Mouse (Mus musculus): ENCODE data around the gene Pum2. TPM values are rescaled to one million over a fixed set of nuclear protein-coding genes. Genes with fewer than 3 reads are reported as not detected.
A peak's percentile ranks its signal among the peaks of the same experiment; 100 is the strongest.

Gene Pum2
- polyA plus RNA-seq, 1 experiment from 2014 or later: 22.7 TPM

GRCm38 (mm10) chr12:8772451-8773143 is 98.7 kb downstream of the Pum2 start:
- Histone ChIP-seq H3K9me3 (ENCODE audit: control insufficient read depth) (no peaks in the 10 kb centered on the region), H3K36me3 (ENCODE audit: control insufficient read depth, insufficient read depth) (no peaks in the 10 kb centered on the region), H3K4me2 (replicated peaks; ENCODE audit: low read depth) (peak overlapping the region; percentile 99), H3K4me1 (replicated peaks; ENCODE audit: control insufficient read depth, insufficient read depth, low read length) (0 out of 2 replicates have a peak, but pooled peaks cover 10% of the 10 kb centered on the region), H3K27ac (ENCODE audit: low read depth, low read length) (peak overlapping the region; percentile 85), H3K27me3 (replicated peaks; ENCODE audit: control insufficient read depth, insufficient read depth, low read length) (no peaks in the 10 kb centered on the region), H3K4me3 (ENCODE audit: low read depth, low read length) (peak overlapping the region; percentile 89), H3K9ac (ENCODE audit: low read depth, low read length) (peak overlapping the region; percentile 72)
- peak; percentile 57 for TF ChIP-seq CTCF (IDR thresholded peaks at IDR 0.05; ENCODE audit: low read depth)
- under 1% methylated on average over 46 of the region's 55 CpGs for WGBS
- peak; percentile 17; the same call in 1 of the 2 replicates for ATAC-seq

GRCm38 (mm10) chr12:8773336-8773735 is 99.4 kb downstream of the Pum2 start:
- Histone ChIP-seq H3K36me3 (ENCODE audit: control insufficient read depth, insufficient read depth) (no peaks in the 10 kb centered on the region), H3K27ac (ENCODE audit: low read depth, low read length) (no peak overlapping the region), H3K9me3 (ENCODE audit: control insufficient read depth) (no peaks in the 10 kb centered on the region), H3K4me2 (replicated peaks; ENCODE audit: low read depth) (peak overlapping the region; percentile 99), H3K4me3 (ENCODE audit: low read depth, low read length) (peak overlapping the region; percentile 89), H3K4me1 (replicated peaks; ENCODE audit: control insufficient read depth, insufficient read depth, low read length) (peaks cover 14% of the 10 kb centered on the region; the same call in 1 of the 2 replicates), H3K9ac (ENCODE audit: low read depth, low read length) (0 out of 2 replicates have a peak overlapping the region, but pooled peaks have one; percentile 72), H3K27me3 (replicated peaks; ENCODE audit: control insufficient read depth, insufficient read depth, low read length) (no peaks in the 10 kb centered on the region)
- no peak for ATAC-seq
- 18% methylated on average over 6 of the region's 6 CpGs for WGBS
- no peak for TF ChIP-seq CTCF (IDR thresholded peaks at IDR 0.05; ENCODE audit: low read depth)

GRCm38 (mm10) chr12:8774183-8774582 is 100.2 kb downstream of the Pum2 start:
- Histone ChIP-seq H3K9ac (ENCODE audit: low read depth, low read length) (no peak overlapping the region), H3K4me2 (replicated peaks; ENCODE audit: low read depth) (no peak overlapping the region), H3K27me3 (replicated peaks; ENCODE audit: control insufficient read depth, insufficient read depth, low read length) (no peaks in the 10 kb centered on the region), H3K27ac (ENCODE audit: low read depth, low read length) (no peak overlapping the region), H3K9me3 (ENCODE audit: control insufficient read depth) (no peaks in the 10 kb centered on the region), H3K4me1 (replicated peaks; ENCODE audit: control insufficient read depth, insufficient read depth, low read length) (peaks cover 15% of the 10 kb centered on the region; the same call in 1 of the 2 replicates), H3K36me3 (ENCODE audit: control insufficient read depth, insufficient read depth) (no peaks in the 10 kb centered on the region), H3K4me3 (ENCODE audit: low read depth, low read length) (no peak overlapping the region)
- TF ChIP-seq CTCF (IDR thresholded peaks at IDR 0.05; ENCODE audit: low read depth): no peak
- no peak for ATAC-seq

- Histone ChIP-seq H3K4me3 (ENCODE audit: low read depth, low read length) (no peak overlapping the region), H3K36me3 (ENCODE audit: control insufficient read depth, insufficient read depth) (no peaks in the 10 kb centered on the region), H3K9me3 (ENCODE audit: control insufficient read depth) (no peaks in the 10 kb centered on the region), H3K27me3 (replicated peaks; ENCODE audit: control insufficient read depth, insufficient read depth, low read length) (no peaks in the 10 kb centered on the region), H3K27ac (ENCODE audit: low read depth, low read length) (no peak overlapping the region), H3K4me1 (replicated peaks; ENCODE audit: control insufficient read depth, insufficient read depth, low read length) (peaks cover 18% of the 10 kb centered on the region; the same call in 1 of the 2 replicates), H3K9ac (ENCODE audit: low read depth, low read length) (no peak overlapping the region), H3K4me2 (replicated peaks; ENCODE audit: low read depth) (no peak overlapping the region)
- 84% methylated on average over 7 of the region's 7 CpGs for WGBS
- ATAC-seq: no peak
- no peak for TF ChIP-seq CTCF (IDR thresholded peaks at IDR 0.05; ENCODE audit: low read depth)
Measured at GRCm38 (mm10) chr12:8776206-8776605, 102.3 kb downstream of the Pum2 start.

GRCm38 (mm10) chr12:8776741-8777140 is 102.8 kb downstream of the Pum2 start:
- no peak for ATAC-seq

GRCm38 (mm10) chr12:8778106-8778505 is 104.2 kb downstream of the Pum2 start:
- ATAC-seq: no peak

More at GRCm38 (mm10) chr12:8776741-8777140, 102.8 kb downstream of the Pum2 start:
- H3K4me1 ChIP-seq (replicated peaks; ENCODE audit: control insufficient read depth, insufficient read depth, low read length): peaks cover 21% of the 10 kb centered on the region; the same call in 1 of the 2 replicates
- no peaks in the 10 kb centered on the region for H3K36me3 ChIP-seq (ENCODE audit: control insufficient read depth, insufficient read depth)
- no peak overlapping the region for H3K4me2 ChIP-seq (replicated peaks; ENCODE audit: low read depth)
- TF ChIP-seq CTCF (IDR thresholded peaks at IDR 0.05; ENCODE audit: low read depth): no peak
- WGBS: 71% methylated on average over 3 of the region's 3 CpGs
- H3K27me3 ChIP-seq (replicated peaks; ENCODE audit: control insufficient read depth, insufficient read depth, low read length): no peaks in the 10 kb centered on the region
- no peak overlapping the region for H3K4me3 ChIP-seq (ENCODE audit: low read depth, low read length)
- H3K27ac ChIP-seq (ENCODE audit: low read depth, low read length): no peak overlapping the region
- no peak overlapping the region for H3K9ac ChIP-seq (ENCODE audit: low read depth, low read length)
- H3K9me3 ChIP-seq (ENCODE audit: control insufficient read depth): no peaks in the 10 kb centered on the region

More at GRCm38 (mm10) chr12:8778106-8778505, 104.2 kb downstream of the Pum2 start:
- H3K36me3 ChIP-seq (ENCODE audit: control insufficient read depth, insufficient read depth): no peaks in the 10 kb centered on the region
- 0 out of 2 replicates have a peak overlapping the region, but pooled peaks have one; percentile 11 for H3K9ac ChIP-seq (ENCODE audit: low read depth, low read length)
- peaks cover 32% of the 10 kb centered on the region for H3K4me1 ChIP-seq (replicated peaks; ENCODE audit: control insufficient read depth, insufficient read depth, low read length)
- TF ChIP-seq CTCF (IDR thresholded peaks at IDR 0.05; ENCODE audit: low read depth): no peak
- WGBS: 47% methylated on average over 7 of the region's 7 CpGs
- H3K27ac ChIP-seq (ENCODE audit: low read depth, low read length): peak overlapping the region; percentile 28; the same call in 1 of the 2 replicates
- peak overlapping the region; percentile 9; the same call in 1 of the 2 replicates for H3K4me2 ChIP-seq (replicated peaks; ENCODE audit: low read depth)
- no peak overlapping the region for H3K4me3 ChIP-seq (ENCODE audit: low read depth, low read length)
- no peaks in the 10 kb centered on the region for H3K9me3 ChIP-seq (ENCODE audit: control insufficient read depth)
- no peaks in the 10 kb centered on the region for H3K27me3 ChIP-seq (replicated peaks; ENCODE audit: control insufficient read depth, insufficient read depth, low read length)

All from intestine, postnatal 0 days (tissue).